Mouse (Mus musculus) ES-E14 (cell line): ENCODE results near the gene Lenep.

Experiments
- CHD2 ChIP-seq: IDR thresholded peaks from 2 replicates; pipeline ENCODE4 v1.6.1; 2014; ENCODE audit warnings: mild to moderate bottlenecking, low read depth, low read length, inconsistent platforms
- HCFC1 ChIP-seq: IDR thresholded peaks from 2 replicates; pipeline ENCODE4 v1.6.1; 2012; ENCODE audit warnings: low read length, inconsistent platforms, borderline replicate concordance; ENCODE audit not compliant: insufficient read depth
- MAFK ChIP-seq: IDR thresholded peaks from 2 replicates; pipeline ENCODE4 v1.6.1; 2014; ENCODE audit warnings: mild to moderate bottlenecking, low read depth, low read length, inconsistent platforms; ENCODE audit not compliant: insufficient read depth
- ZC3H11A ChIP-seq: IDR thresholded peaks from 2 replicates; pipeline ENCODE4 v1.6.1; 2012; ENCODE audit warnings: low read depth, mild to moderate bottlenecking, inconsistent platforms, low read length, borderline replicate concordance
- ZNF384 ChIP-seq: IDR thresholded peaks from 2 replicates; pipeline ENCODE4 v1.6.1; 2012; ENCODE audit warnings: low read depth, low read length, inconsistent platforms

DNA sequence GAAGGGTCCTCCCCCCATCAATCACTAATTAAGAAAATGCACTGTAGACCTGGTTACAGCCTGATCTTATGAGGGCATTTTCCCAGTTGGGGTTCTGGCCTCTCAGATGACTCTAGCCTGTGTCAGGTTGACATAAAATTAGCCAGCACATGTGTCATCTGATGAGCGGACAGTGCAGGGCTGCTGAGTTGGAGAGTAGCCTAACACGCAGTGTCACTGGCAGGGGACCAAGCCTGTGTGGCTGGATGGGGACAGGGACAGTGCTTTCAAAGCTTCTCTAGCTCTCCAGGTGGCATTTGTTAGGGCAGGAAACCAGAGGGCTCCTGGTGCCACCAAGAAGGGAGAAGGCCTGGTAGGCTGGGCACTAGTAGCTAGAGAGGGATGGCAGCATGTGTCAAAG, 38.1 kb upstream of the Lenep start:
- TF ChIP-seq ZNF384 (no peak), ZC3H11A (no peak), MAFK (no peak), CHD2 (no peak), HCFC1 (no peak)
